Mouse (Mus musculus): Measurements from ENCODE around the gene Ifnar1.

Gene Ifnar1

DNA sequence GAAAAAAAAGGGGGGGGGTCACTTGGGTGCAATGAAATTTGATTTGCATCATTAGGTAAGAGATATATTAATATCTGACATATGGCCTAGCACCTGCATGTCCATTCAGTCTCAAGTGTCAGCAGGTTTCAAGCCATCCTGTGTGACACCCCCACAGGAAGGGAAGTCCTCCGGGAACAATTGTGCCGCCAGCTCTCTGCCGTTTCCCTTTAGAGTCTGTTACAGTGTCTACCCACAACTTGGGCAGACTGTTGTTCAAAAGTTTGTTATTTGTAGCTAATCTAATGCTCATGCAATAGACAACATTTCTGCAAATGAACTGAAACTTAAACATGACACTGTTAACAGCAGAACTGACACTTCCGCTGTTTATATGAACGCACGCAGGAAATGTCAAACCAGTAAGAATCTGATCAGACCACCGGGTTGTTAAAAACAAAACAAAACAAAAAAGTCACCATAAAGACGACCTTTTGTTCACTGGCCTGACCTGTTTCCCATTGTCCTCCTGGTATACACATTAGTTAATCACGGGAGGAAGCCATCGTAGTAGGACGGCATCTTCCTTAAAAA, 23.9 kb upstream of the Ifnar1 start:
- no peak for DNase-seq (ENCODE audit: low spot score)

DNA sequence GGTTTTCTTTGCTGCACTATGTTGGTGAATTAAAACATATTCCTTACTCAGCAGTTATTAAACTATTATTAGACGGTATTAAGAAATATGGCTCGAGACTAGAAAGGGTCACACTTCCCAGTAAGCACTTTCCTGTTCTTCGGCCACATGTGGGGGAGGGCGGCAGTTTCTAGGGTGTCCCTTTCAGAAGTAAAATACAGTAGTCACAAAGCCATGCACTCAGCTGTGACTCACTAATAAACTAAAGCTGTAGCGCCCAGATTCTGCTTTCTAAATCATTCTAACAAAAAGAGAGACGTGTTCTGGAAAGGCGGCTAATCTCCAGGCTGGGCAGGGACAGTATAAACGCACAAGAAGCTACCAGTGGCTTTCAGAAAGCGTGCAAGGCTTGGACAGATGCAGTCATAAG, 23.3 kb upstream of the Ifnar1 start:
- no peak for DNase-seq (ENCODE audit: low spot score)

DNA sequence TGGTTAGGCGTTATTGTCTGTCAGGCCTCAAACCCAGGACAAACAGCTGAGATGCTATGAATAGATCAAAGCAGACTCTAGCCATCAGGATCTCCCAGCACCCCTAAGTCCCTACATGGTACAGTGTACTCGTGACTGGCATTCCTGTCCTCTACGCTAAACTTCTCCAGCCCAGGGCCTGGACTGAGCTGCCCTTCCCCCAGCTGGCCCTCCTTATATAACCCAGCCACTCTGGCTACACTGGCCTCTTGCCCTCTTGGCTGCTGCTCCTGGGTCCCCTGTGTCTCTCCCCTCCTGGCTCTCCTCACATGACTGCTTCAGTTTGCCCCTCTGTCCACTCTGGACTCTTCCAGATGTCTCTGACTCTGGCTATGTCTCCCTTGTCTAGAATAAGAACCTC, 22.4 kb upstream of the Ifnar1 start:
- no peak for DNase-seq (ENCODE audit: low spot score)

DNA sequence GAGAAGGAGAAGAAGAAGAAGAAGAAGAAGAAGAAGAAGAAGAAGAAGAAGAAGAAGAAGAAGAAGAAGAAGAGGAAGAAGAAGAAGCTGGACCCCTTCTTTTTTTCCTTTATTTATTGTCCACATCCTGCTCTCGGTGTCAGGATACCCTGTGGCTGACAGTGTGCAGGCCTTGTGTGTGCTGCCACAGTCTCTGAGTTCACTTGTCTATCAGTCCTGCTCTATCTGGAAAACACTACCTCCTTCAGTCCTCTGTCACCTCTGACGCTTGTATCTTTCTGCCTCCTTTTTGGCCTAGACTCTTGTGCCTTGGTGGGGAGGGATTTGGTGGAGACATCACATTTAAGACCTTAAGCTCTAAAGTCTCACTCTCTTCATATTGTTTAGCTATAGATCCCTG, 21.6 kb upstream of the Ifnar1 start:
- DNase-seq (ENCODE audit: low spot score), result no peak

DNA sequence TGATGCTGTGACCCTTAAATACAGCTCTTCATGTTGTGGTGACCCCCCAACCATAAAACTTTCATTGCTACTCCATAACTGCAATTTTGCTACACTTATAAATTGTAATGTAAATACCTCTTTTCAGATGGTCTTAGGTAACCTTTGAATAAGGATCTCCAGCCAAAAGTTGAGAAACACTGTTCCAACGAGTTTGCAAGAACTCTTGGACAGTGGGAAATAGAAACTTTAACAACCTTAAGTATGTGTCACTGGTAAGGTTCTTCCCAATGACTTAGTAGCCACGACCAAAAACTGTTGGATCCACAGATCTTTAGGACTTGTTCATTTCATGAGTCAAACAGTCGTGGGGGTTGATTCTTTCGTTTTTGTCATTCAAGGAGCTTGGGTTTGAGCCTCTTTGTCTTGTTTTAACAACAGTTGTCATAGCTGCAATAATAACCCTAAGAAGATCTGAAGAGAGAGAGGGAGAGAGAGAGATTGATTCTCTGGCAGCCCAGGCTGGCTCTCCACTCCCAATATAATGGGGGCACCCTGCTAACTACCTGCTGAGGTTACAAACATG, 21.1 kb upstream of the Ifnar1 start:
- no peak for DNase-seq (ENCODE audit: low spot score)

DNA sequence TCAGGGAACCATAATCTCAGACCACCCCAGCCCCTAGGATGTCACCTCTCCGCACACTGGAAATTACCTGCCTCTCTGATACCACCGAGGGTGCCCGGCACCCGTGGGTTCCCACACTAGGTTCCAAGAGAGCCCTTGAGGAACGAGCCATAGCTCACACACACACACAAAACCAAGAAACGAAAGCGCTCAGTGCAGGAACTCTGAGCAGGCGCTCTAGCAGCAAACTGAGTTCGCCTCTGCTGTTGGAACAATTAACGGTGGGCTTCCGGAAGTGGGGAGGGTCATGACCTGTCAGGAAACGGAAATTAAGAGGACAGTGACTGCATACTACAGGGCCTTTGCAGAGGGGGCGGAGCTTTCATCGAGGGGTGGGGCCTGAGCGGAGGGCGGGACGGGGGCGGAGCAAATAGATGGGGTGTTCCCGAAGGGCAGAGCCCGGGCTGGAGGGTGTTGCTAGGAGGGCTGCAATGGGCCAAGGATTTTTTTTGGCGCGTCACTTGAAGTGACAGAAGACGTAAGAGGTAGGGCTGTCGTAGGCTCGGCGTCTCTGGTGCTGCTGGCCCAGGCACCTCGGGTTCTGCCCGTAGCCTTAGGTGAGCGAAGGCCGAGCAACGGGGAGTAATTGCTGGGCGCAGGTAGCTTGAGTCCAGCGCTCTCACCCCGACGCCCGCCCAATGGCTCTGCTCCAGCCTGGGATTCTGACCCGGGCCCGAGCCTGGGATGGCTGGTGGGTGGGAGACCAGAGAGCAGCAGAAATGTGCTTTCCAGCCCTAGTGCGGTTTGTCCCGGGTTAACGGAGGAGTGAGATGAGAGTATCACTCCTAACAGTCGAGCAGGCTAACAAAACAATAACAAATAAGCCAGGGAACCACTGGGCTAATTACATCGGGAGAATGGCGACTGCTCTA, 20.2 kb upstream of the Ifnar1 start:
- DNase-seq (ENCODE audit: low spot score), result peak; percentile 83

DNA sequence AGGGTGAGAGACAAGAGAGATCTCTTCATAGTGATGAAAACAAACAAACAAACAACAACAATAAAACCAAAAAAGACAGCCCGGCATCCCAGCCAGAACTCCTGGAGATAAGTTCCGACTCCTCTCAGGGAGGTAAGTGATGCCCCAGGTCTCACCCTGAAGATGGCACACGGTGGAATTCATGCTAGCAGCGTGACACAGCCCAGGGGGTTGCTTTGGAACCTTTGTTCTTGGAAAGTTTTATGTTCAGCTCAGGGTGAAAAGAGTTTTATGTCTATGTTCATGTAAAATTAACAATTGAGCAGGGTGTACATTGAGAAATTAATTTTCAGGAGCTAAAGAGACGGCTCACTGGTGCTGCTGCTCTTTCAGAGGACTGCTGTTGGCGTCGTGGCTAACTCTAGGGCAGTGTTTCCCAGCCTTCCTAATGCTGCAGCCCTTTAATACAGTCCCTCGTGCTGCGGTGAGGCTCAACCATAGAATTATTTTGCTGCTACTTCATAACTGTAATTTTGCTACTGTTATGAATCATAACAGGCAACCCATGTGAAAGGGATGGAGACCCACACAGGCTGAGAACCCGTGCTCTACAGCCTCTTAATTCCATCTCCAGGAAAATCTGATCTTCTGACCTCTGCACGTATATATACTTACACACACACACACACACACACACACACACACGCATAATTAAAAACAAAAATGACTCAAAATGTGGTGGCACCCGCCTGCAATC, 19.4 kb upstream of the Ifnar1 start:
- DNase-seq (ENCODE audit: low spot score), result no peak

DNA sequence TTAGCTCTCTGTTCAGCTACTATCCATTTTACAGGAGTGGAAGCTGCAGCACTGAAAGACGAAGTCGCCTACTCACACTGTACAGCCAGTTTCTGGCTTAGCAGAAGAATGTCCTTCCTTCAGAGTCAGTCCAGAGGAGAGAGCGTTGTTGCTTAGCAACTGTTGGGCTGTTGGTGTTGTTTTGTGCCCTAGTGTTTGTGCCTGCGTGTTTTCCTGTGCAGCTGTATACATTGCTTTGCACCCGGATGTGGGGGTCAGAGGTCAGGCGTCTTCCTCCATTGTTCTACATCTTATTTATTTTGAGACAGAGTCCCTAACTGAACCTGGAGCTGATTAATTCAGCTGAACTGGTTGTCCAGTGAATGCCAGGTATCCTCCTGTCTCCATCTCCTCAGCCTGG, 18.5 kb upstream of the Ifnar1 start:
- DNase-seq (ENCODE audit: low spot score), result peak; percentile 37

DNA sequence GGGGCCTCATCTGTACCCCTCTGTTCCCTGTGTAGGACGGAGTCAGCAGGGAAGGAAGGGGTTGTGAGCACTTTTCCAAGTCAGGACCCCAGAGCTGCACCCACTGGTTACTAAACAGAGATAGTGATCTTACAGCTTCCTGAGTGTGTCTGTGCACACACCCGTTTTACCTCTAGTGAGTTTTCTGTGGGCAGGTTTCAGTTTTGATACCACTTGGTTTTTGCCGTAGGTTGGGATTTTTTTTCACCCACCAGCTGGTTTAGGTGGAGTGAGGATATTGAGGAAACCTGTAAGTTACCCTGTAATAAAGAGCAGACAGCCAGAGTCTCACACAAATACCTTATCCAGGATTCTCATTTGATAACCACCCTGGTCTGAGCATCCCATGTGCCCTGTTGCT, 14.6 kb upstream of the Ifnar1 start:
- DNase-seq (ENCODE audit: low spot score), result no peak

DNA sequence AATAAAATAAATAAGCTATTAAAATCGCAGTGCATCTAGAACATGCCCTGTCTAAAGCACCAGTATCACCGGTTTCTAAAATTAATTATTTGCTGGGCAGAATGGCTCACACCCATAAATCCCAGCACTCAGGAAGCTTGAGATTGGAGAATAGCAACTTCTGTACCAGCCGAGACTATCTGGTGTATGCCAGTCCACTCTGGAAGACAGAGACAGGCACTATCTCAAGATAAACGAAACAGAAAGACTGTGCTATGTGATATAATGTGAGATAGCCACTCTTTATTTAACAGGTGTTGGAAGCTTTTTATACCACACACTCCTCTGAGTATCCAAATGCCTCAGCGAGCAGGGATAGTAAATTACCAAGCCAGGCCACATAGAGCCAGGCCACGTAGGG, 13.6 kb upstream of the Ifnar1 start:
- DNase-seq (ENCODE audit: low spot score), result no peak

DNA sequence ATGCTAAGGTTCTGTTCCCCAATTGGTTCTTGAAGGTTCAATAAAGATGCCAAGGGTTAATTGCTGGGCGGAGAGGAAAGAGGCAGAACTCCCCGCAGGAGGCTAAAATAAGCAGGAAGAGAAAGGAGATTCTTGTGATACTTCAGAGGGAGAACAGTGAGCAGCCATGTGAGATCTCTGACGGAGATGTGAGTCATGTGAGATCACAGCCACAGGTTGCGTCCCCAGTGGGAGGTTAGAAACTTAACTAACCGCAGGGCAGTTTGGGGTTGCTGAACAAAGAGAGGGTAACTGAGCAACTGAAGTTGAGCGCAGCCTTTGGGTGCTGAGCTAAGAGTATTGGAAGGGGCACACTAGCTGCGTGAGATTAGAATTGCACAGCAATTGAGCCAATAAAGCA, 9.3 kb upstream of the Ifnar1 start:
- no peak for DNase-seq (ENCODE audit: low spot score)

DNA sequence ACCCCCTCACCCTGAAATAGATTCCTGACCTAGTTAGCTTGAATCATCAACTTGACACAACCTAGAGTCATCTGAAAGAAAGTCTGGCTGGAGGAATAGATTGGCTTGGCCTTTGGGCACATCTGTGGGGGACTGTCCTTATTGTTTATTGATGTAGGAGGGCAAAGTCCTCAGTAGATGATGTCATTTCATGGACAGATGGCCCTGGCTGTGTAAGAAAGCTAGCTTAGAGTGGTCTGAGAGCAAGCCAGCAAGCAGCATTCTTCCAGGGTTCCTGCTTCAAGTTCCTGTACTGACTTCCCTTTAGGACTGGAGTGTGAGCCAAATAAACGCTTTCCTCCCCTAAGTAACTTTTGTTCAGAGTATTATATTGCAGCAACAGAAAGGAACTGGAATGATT, 7.0 kb upstream of the Ifnar1 start:
- no peak for DNase-seq (ENCODE audit: low spot score)

DNA sequence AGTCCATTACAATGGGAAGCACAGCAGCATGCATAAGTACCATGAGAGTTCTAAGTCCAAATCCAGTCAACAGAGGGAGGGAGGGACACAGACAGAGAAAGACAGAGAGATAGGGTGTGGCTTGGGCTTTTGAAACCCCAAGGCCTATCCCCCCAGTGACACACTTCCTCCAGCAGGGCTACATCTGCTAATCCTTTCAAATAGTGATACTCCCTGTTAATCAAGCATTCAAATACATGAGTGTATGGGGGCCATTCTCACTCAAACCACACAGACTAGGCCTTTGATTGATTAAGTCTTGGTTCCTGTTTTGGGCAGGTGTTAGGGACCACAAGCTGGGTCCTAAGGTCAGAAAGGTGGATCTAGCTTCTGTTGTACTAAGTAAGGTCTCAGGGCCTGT, 4.5 kb upstream of the Ifnar1 start:
- DNase-seq (ENCODE audit: low spot score), result no peak

DNA sequence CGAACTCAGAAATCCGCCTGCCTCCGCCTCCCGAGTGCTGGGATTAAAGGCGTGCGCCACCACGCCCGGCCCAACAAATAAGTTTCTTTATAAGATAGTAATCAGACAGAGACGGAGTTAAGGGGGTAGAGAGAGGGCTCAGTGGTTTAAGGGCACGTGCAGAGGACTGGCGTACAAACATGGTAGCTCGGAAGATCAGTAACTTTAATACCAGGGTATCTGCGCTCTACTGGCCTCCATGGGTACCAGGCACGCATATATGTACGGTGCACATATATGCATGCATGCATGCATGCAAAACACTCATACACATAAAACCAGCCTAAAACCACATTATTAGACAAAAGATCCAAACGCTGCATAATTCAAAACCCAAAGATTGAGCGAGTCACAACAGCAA, 651 bp upstream of the Ifnar1 start:
- DNase-seq (ENCODE audit: low spot score), result no peak

DNA sequence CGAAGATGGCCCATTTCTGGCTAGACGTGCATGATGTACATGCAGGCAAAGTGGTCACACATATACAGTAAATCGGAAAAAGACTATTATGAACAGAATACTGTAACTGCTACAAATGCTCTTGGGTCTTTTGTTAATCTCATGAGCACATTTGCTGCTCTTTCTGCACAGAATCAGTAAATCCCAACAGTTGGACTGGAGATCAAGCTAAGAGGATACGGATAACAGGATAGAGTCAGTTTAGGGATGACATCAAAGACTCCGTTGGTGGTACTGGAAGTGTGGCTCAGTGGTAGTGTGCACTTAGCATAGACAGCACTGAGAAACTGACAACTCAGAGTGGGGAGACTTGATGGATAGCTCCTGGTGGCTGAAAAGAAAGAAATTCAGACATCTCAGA, 803 bp downstream of the Ifnar1 start:
- no peak for DNase-seq (ENCODE audit: low spot score)

DNA sequence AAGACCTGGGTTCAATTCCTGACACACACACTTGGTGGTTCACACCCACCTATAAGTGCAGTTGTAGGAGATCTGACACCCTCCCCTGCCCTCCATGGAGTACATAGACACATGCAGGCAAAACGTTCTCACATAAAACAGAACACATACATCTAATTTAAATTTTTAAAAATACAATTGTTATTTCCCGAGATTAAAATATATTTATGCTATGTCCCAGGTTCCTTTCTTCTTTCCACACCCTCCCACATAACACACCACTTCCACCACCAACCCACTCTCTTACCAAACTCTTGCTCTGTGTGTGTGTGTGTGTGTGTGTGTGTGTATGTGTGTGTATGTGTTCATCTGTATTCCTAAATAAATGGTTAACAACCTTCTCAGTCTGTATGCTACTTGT, 3.0 kb downstream of the Ifnar1 start:
- no peak for DNase-seq (ENCODE audit: low spot score)

DNA sequence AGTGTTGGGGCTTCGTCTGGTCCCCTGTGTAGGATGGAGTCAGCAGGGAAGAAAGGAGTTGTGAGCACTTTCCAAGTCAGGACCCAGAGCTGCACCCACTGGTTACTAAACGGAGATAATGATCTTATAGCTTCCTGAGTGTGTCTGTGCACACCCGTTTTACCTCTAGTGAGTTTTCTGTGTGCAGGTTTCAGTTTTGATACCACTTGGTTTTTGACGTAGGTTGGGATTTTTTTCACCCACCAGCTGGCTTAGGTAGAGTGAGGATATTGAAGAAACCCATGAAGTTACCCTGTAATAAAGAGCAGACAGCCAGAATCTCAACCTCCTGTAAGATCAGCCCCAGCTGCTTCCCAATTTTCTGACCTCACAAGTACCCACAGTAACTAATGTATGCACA, 5.9 kb downstream of the Ifnar1 start:
- no peak for DNase-seq (ENCODE audit: low spot score)

DNA sequence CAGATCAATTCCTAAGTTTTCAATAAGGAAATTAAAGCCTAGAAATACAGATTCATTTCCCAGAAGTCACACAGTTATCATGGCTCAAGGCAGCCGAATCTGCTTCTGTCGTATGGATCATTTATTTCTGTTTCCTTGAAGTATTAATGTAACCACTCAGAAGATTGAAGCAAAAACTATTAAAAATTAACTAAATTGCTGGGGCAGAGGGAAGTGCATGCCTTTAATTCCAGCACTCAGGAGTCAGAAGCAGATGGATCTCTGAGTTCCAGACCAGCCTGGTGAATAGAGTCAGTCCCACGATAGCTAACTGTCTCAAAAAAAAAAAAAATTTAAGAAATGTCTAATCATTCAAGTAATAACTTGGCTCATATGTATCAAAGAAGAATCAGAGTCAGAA, 6.4 kb downstream of the Ifnar1 start:
- DNase-seq (ENCODE audit: low spot score), result no peak

DNA sequence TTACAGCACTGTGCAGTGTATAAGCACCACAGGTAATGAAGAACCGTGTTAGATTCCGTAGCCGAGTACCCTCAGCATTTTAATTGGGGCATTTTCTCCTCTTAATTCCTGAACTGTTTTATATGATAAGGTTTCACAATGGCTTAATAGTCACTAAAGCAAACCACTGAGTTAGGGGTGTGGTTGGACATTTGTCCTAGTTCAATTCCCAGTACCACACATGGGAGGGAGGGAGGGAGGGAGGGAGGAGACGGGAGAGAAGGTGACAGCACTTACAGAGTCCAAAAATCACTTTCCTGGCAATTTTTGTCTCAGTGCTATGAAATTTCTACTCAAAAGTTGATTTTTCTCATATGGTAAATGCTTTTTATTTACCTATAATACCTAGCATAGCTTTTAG, 10.5 kb downstream of the Ifnar1 start:
- DNase-seq (ENCODE audit: low spot score), result no peak

DNA sequence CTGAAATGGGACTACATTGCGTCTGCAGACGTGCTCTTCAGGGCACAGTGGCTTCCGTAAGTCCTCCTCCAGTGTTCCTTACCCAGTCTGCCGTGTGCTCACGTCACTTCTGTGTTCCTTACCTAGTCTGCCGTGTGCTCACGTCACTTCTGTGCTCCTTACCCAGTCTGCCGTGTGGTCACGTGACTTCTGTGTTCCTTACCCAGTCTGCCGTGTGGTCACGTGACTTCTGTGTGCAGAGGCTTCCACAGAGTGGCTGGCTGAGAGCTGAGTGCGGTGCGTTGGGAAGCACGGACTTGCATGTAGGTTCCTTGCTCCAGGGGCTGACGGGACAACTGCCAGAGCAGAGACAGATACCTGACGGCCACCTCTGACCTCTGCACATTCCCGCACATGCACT, 11.2 kb downstream of the Ifnar1 start:
- no peak for DNase-seq (ENCODE audit: low spot score)

DNA sequence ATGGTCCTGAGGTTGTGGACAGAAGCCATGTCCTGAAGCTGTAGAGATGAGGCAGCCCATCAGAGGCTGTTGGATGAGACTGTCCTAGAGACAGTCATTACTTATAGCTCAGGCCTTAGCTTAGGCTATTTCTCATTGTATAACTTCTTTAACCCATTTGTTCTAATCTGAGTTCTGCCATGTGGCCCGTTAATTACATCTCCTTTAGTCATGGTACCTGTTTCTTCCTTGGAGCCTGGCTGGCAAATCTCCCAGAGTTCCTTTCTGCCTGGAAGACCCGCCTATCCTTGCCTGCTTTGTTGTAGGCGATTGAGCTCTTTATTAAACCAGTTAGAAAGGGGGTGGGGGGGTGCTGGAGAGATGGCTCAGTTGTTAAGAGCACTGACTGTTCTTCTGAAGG, 11.7 kb downstream of the Ifnar1 start:
- peak; percentile 88 for DNase-seq (ENCODE audit: low spot score)

DNA sequence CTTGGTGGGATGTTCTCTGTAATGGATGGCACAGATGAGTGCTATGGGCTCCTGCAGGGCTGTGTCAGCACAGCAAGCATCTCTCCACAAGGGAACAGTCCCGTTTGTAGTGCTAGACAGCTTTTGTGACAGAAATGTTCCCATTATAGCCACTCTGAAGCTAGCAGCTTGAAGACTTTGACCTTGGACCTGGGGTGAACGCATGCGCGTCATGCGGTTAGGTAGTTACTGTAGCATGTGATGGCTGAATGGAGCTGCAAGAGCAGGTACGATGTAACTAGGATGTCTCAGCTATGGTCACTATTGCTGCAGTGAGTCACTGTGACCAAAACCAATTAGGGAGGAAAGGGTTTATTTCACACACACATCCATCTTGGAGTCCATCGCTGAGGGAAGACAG, 13.0 kb downstream of the Ifnar1 start:
- no peak for DNase-seq (ENCODE audit: low spot score)

DNA sequence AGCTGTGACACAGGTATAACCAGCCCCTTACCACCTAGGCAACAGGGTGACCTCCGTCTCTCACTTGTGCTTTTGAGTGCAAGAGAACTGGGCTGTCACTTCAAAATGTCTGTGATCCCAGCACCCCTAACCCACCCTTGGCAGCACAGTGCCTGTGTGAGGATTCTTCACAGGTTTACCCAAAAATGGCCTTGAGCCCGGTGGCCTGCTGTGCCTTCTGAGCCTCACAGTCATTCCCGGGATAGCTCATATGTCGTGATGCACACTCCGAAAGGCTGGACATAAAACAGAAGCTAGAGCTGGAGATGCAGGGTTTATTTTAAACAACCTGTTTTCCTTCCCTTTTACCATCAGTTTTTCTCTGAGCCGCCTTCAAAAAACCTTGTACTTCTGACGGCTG, 19.7 kb downstream of the Ifnar1 start:
- no peak for DNase-seq (ENCODE audit: low spot score)
